Mouse (Mus musculus): Measurements from ENCODE around the gene Dis3l2.

Gene Dis3l2

DNA sequence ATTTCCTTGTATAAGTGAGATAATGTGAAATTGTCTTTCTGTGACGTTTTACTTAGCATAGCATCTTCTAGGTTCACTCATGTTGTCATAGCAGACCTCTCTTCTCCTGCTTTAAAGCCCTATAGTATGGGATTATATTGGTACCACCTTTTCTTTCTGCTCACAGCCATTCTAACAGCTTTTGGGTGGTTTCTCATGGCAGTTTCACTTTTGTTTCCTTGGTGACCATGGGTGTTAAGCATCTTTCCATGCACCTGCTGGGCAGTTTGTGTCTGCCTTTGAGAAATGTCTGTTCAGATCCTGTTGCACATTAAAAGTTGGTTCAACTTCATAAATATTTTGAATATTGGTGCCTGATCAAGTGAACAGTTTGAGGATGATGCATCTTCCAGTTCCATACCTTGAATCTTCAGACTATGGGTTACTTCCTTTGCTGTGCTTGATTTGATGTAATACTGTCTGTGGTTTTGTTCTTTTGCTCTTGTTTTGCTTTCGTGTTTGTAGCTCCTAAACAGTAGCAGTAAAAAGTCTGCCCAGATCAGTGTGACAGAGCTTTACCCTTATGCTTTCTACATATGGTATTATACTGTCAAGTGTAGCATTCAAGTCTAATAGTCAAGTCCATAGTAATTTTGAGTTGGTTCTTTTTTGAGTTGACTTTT lies 29.7 kb downstream of the Dis3l2 start:
- no peak for DNase-seq (ENCODE audit: low read depth)

DNA sequence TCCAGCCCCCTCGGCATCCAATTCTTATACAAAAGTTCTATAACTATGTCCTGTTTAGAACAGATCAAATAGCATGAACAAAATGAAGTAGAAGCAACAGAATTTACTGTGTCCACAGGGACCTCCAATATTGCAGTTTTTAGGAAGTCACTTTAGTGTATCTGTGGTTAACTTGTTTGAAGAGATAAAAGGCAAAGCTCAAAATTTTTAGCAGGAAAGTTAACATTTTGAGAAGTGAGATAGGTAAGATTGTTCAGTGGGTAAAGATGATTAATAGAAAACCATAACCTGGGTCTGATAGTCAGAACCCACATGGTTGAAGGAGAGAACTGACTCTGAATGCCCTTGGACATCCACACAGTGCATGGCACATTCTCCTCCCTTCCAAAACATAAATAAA lies 32.8 kb downstream of the Dis3l2 start:
- no peak for DNase-seq (ENCODE audit: low read depth)

DNA sequence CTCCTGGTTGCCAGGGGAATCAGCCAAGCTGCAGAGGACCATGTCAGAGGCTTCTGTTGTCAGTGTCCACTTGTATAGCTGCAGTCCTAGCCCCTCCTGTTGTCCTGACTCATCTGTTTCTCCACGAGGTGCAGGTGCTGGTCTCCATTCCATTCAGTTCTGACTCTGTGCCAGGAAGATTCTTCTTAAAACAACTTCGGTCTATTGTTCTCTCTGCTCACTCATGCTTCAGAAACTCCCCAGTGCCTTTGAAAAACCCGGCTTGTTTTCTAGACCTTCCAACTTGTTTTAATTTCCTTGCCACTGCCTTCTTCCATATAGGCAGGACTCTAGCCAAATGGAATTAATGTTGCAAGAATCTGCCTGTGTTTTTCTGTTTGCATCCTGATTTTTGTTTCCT lies 39.3 kb downstream of the Dis3l2 start:
- DNase-seq (ENCODE audit: low read depth): no peak

DNA sequence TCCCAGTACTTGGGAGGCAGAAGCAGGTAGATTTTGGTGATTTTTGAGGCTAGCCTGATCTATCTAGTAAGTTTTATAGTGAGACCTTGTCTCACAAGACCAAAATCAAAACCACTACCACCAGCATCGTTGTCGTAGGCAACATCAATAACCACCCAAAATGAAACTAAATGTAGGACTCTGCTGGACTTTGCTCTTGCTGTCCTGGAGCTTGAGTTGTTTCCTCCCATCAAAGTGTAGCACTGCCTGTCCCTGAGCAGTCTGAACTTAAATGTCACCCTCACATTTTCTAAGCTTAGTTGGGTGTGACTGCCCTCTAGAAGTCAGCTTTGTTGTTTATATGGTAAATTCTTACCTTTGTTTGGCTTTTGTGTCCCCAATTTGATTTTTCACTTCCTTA lies 43.4 kb downstream of the Dis3l2 start:
- no peak for DNase-seq (ENCODE audit: low read depth)

DNA sequence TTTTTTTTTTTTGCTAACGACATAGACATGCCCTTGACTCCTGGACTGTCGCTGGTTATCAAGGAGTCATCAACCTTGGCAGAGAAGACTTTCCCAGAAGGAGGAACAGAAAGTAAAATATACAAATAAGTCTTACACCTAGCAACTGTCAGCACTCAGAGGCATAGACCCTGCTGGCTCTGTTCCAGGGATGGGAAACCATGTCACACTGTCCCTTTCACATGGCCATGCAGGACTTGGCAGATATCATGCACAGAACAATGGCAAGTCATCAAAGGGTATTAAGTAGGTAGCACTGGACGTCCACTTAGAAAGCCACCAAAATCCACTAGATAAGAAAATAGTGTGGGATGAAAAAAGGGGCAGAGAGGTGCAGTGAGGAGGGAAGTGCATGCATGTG lies 46.5 kb downstream of the Dis3l2 start:
- no peak for DNase-seq (ENCODE audit: low read depth)

DNA sequence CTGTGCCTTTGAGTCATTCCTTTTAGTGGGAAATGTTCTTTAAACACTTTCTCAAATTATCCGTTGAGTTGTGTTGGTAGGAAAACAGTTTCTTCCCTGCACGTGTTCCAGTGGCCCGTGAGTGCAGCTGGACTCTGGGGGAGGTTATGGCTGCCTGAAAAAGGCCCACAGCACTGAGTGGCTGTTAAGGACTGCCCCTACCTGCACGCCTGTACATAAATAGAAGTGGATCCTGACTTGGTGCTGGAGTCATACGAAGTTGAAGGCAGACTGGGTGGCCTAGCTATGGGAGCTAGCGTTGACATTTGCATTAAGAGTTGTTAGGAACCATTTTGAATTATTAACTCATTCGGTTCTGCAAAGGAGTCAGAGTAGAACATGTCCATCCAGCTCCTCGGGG lies 49.8 kb downstream of the Dis3l2 start:
- DNase-seq (ENCODE audit: low read depth): no peak

DNA sequence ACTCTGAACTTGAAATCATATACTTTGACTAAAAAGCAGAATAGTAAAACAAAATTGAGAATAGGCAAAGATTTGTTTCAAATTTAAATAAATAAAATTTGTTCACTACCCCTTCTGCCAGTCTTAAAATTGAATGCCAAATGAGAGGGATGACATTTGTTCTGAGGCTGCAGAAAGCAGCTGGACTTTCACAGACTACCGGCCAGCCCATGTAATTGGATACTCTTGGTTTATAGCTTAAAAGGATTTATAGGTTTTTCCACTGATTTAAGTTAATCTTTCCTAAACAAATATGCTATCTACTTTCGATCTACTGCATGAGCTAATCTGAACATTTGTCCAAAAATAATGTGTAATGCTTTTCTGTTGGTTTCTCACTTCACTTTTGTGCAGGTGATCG lies 50.7 kb downstream of the Dis3l2 start:
- DNase-seq (ENCODE audit: low read depth): no peak

DNA sequence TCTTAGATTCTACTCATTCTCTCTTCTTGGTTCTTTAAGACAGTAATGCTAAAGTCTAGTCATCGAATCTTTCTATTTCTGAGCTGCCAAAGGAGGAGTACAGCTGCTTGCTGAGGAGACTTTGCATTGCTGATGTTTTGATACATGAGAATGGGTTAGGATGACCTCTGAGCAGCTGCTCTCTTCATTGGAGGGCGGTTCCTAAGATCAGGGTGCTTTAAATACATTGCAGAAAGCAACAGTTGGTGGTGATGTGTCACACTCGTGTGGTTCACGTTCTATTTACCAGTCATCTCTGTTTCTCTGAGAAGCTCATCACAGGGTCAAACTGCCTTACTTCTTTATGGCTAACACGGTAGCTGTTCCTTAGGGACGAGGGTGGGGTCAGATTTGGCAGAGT lies 54.5 kb downstream of the Dis3l2 start:
- no peak for DNase-seq (ENCODE audit: low read depth)

DNA sequence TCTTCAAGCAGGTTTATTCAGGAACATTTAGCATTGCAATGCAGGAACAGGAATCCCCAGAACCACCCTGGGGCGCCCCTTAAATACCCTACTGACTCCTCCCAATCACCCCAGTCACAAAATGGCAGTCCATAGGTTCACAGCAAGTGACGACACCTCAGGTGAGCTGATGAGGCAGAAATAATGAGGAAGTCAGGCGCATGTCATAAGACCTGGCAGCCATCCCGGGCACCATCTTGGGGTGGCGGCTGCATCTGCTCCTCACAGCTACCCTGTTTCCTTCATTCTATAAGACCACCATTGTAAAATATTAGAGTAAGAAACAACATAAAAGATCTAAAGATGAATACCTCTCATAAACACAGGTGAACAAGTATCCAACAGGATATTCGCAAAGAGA lies 58.6 kb downstream of the Dis3l2 start:
- DNase-seq (ENCODE audit: low read depth): no peak

DNA sequence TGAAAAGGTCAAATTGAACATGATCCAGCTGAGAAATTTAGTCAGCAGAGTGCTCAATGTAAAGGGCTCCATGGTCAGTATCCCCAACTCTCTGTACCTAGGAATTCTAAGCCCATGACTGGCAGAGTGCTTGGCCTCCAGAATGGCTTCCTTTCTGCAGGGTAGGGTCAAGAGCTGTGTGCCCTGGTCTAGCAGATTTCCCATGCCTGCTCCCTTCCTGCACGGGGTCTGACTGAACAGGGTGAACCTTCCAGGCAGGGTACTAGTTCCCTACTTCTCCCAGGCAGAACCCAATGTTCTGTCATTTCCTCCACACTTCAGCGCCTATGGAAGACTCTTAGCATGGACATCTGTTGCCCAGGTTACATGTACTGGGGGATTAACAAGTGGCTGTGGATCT lies 97.6 kb downstream of the Dis3l2 start:
- DNase-seq (ENCODE audit: low read depth): no peak

DNA sequence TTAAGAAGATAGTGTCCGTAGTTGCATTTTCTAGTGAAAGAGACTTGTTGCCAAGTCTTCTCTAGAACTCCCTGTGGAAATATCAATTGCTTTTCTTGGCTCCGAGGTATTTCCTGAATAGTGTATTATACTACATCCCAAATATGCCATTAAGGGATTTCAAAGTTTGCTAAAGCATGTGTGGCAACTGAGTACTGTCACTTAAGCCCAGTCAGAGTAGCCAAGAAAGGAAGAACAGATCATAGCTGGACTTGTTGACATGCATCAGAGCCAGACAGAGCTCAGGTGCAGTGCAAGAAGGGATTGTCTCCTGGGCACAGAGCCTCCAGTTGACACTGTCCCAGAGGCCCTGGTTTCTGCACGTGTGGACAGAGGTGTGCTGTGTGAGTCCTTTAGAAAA lies 108.1 kb downstream of the Dis3l2 start:
- no peak for DNase-seq (ENCODE audit: low read depth)

DNA sequence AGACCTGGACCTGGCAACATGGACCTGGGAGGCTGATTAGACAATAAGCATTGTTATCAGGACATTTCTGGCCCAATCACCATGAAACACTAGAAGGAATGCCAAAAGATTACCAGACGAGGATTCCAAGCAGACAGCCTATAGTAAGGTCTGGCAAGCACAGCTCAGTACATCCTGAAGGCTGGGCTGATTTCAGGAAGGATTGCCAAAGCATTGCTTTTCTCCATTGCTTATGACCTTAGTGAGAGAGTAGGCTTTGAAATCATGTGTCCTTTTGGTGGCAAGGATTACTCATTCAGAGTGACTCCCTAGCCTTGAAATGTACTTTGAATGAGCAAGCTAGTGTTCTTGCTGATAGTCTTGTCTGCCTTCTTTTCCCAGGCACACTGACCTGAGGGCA lies 118.7 kb downstream of the Dis3l2 start:
- peak; percentile 17 for DNase-seq (ENCODE audit: low read depth)

DNA sequence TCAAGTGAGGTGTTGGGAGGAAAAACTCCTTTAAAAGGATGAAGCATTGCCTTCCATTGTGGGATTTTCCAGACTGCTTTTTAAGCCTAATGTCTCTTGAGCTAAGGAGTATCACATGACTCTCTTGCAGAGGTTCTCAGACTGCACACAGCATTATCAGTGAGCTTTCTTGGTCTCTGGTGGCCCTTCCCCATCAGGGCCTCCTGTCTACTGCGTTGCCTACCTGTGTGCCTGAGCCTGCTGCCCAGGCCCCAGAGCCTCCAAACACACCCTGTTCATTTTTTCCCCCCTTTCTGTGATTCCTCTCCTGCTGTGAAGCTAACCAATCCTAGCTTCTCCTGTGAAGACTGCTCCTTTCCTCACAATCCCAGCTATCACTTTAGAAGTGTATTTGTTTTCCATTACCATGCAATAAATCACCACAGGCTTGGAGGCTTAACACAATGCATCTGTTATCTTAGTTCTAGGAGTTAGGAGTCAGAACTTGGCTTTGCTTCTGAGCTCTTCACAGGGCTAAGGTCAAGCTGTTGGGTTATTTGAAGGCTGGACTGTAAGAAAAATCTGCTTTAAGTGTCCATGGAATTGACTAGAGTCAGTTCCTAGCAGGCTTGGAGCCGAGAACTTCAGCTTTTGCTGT lies 130.9 kb downstream of the Dis3l2 start:
- DNase-seq (ENCODE audit: low read depth): no peak

DNA sequence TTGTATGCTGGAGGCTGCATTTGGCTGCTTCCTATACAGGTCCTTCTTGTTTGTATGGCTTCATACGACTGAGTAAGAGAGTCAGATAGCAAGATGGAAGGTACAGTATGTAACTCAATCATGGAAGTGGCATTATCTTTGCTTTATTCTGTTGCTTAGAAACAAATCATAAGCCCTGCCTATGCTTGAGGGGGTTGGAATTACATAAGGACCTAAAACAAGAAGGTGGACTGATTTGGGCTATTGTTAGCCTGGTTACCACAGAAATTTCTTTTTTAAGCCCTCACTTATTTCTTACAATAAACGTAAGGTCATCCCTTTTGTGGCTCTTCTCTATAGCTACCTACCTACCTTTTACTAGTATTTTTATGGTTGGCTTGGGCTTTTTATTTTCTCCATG lies 131.4 kb downstream of the Dis3l2 start:
- no peak for DNase-seq (ENCODE audit: low read depth)

DNA sequence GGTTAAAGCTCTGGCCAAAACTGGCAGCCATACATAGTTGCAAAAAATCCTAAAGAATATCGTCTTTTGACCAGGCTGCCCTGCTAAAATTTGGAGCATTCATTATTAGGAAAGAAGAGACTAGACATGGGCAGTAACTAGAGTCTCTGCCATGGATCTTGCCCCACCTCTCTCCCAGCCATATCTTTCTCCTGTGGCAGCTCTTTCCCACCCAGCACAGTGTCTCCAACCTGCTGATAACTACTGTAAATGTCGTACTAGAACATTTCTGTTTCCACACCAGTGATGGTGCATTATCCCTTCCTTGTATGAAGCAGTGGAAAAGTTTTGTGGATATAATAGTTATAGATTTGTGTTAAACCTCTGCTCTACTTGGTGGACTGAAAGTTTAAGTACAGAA lies 147.1 kb downstream of the Dis3l2 start:
- DNase-seq (ENCODE audit: low read depth): no peak

DNA sequence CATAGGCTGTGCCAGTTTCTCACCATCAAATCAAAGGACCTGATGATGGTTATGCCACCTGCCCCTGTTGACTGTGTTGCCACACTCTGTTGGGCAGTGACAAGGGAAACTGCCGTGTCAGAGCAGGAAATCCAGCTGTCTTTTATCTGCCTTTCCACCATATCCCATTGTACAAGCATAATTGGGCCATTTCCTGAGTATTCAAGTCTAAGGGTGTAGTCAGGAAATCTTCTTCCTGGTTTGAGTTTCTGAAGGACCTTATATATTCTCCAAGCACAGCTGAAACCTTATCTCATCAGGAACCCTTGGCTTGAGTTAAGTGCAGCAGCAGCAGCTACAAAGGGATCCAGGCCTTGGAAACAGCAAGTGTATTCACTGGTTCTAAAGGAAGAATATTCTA lies 155.3 kb downstream of the Dis3l2 start:
- DNase-seq (ENCODE audit: low read depth): no peak

DNA sequence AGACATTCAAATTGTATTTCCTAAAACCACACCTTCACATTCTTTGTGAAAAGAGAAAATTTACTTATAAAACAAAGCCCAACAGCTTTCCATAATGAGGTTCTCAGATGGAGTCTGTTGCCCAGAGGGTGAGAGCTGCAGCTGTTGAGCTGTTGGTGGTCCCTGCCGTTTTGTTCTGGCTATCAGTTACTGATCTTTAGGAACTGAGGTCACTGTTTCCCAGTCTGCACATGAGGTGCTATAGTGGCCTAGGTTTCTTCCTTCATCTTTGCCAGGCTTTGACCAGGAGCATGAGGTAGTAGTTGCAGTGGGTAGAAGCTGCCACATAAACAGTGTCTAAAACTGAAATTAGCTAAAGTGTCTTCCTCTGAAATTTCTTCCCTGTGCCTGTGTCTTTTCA lies 155.8 kb downstream of the Dis3l2 start:
- no peak for DNase-seq (ENCODE audit: low read depth)

DNA sequence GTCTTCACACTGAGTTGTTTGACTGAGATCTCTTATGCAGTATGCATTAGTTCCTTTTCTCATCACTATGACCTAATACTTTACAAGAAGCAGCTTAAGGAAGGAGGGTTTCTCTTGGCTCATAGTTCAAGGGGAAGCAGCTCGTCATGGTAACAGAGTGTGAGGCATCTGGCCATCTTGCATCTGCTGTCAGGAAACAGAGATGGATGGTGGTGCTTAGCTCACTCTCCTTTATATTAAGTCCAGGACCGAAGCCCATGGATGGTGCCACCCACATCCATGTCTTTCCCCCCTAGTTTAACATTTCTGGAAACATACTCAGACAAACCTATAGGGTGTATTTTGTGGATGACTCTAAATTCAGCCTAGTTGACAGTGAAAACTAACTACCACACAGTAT lies 170.1 kb downstream of the Dis3l2 start:
- DNase-seq (ENCODE audit: low read depth): no peak

DNA sequence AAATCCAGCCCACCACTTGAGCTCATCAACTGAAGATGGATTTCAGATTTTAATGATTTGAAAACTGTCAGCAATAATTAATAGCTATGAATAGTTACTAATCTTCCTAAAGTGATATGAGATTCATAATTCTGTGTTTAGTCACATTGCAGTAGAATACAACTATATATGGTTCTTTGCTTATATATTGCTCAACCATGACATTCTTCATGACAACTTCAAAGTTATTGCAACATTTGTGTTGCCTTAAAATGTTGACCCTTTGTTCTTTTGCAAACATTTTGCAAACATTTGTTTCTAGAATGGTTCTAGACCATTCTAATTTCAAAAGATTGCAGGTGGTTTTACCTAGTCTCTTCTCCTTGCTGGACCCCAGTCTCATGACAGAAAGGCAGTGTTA lies 175.1 kb downstream of the Dis3l2 start:
- no peak for DNase-seq (ENCODE audit: low read depth)

DNA sequence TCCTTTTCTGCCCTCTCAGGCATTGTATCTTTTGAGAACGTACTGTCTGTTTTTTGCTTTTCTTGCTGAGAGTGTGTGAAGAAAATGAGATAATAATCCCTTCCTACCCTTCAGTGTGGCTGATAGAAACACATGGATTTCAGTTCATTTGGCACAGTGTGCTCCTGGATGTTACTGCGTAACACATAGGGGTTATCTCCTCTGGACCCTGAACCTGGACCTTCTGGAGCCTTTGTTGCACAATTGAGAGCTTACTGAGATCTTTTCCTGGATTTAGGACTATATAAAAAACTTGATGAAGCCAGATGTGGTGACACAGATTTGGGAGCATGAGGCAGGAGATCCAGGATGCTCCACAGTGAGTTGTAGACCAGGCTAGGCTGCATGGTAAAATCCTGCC lies 175.9 kb downstream of the Dis3l2 start:
- DNase-seq (ENCODE audit: low read depth): no peak

DNA sequence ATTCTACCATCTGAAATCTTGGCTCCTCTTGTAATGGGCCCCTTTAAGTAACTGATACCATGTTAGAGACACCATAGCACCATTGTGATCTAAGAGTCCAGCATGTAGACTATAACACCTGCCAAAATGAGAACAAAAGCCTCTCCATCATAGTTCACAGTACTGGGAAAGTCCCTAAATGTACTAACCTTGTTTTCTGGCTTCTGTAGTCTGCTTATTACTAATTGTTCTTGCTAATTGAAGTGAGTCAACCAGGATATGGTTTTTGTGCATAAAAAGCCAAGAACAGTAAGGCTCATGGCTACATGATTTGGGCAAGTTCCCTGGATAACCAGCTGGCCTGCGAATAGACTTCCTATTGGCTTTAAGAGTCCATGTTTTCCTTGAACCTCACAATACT lies 183.5 kb downstream of the Dis3l2 start:
- DNase-seq (ENCODE audit: low read depth): no peak

DNA sequence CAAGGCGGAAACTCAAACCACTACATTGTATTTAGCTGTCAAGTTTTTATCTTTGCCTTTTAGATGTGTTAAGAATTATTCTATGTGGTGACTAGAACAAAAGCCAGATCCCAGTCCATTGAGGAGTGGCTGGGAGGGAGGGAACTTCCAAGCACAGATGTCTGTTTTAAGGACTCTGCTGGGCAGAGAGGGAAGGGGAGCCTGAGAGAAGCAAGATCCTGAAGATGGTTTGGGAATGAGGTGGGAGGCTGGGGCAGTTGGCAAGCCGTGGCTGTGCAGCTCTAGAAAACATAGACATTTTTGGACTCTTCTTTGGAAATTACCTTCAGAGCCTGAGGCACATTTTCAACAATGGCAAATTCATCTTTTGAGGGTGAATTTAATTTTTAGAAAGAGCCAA lies 208.9 kb downstream of the Dis3l2 start:
- no peak for DNase-seq (ENCODE audit: low read depth)

DNA sequence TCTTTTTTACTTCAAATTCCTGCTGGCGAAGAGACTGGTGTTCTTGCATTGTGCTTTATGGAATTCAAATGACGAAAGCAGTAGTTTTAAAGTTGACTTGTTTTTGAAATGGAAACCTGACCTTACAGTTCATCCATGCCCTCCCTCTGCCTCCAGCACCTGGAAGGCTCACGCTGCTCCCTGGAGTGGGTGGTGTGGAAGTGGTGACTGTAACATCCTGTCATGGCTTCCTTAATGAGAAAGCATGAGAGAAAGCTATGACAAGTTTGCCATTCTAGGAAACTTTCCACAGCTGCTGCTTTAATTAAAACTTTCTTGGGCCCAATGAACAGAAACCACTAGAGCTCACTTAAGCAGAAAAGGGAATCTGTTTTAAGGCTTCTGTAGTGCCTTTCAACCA lies 210.3 kb downstream of the Dis3l2 start:
- no peak for DNase-seq (ENCODE audit: low read depth)

DNA sequence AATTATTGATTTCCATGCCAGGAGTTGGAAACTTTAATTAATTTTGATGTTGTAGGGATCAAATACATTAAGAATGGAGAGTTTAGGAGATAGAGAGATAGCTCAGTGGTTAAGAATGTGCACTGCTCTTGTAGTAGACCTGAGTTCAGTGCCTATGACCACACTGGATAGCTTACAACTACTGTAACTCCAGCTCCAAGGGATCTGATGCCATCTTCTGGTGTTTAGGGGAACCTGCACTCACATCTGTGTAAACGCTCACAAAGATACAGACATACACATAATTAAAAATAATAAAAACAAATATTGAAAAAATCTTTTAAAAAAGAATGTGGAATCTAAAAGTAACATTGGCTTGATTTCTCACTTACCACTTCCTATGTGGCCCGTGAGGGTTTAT lies 211.1 kb downstream of the Dis3l2 start:
- DNase-seq (ENCODE audit: low read depth): no peak
